Mouse (Mus musculus) G1E-ER4 (cell line): Measurements from ENCODE around the gene Mt1. TPM values are rescaled to one million over a fixed set of nuclear protein-coding genes. Genes with fewer than 3 reads are reported as not detected.

Experiments
- GATA1 ChIP-seq: IDR thresholded peaks from one replicate; pipeline ENCODE4 v1.8.0; 2012; ENCODE audit warnings: low read length, inconsistent platforms
- polyA plus RNA-seq: library from polyadenylated mRNA; stranded (reverse); fragments of >175 nt; gene quantifications from 2 replicates; pipeline ENCODE4 v1.2.3, GENCODE M21; 2012

Mt1 gene
- polyA plus RNA-seq, 1 experiment = 1,577 TPM

GRCm38 (mm10) chr8:94186542-94186941 lies 7.7 kb downstream of the Mt1 start:
- TF ChIP-seq GATA1 = no peak

- no peak for TF ChIP-seq GATA1
Observed at GRCm38 (mm10) chr8:94187290-94188002, 8.6 kb downstream of the Mt1 start.

- TF ChIP-seq GATA1 = no peak
Observed at GRCm38 (mm10) chr8:94189275-94190031, 10.6 kb downstream of the Mt1 start.

GRCm38 (mm10) chr8:94191101-94191691 lies 12.3 kb downstream of the Mt1 start:
- TF ChIP-seq GATA1 = no peak

- no peak for TF ChIP-seq GATA1
Observed at GRCm38 (mm10) chr8:94192926-94193325, 14.0 kb downstream of the Mt1 start.

GRCm38 (mm10) chr8:94194591-94195223 lies 15.8 kb downstream of the Mt1 start:
- no peak for TF ChIP-seq GATA1

- TF ChIP-seq GATA1 = no peak
Observed at GRCm38 (mm10) chr8:94199202-94199869, 20.5 kb downstream of the Mt1 start.

GRCm38 (mm10) chr8:94204043-94204442 lies 25.2 kb downstream of the Mt1 start:
- no peak for TF ChIP-seq GATA1

GRCm38 (mm10) chr8:94205736-94206135 lies 26.9 kb downstream of the Mt1 start:
- TF ChIP-seq GATA1 = no peak

- no peak for TF ChIP-seq GATA1
Observed at GRCm38 (mm10) chr8:94206256-94206655, 27.4 kb downstream of the Mt1 start.

GRCm38 (mm10) chr8:94207491-94207890 lies 28.6 kb downstream of the Mt1 start:
- TF ChIP-seq GATA1 = no peak

GRCm38 (mm10) chr8:94209639-94210038 lies 30.8 kb downstream of the Mt1 start:
- no peak for TF ChIP-seq GATA1

- TF ChIP-seq GATA1 = no peak
Observed at GRCm38 (mm10) chr8:94210225-94210624, 31.3 kb downstream of the Mt1 start.

- no peak for TF ChIP-seq GATA1
Observed at GRCm38 (mm10) chr8:94213819-94214218, 34.9 kb downstream of the Mt1 start.
